Mouse (Mus musculus): Measurements from ENCODE around the gene Neu3. TPM values are rescaled to one million over a fixed set of nuclear protein-coding genes. Genes with fewer than 3 reads are reported as not detected.
A peak's percentile ranks its signal among the peaks of the same experiment; 100 is the strongest.
"Not testable (repeated sequence)": the region's sequence is repeated elsewhere in the genome, so short reads cannot be mapped to it uniquely, and the experiment has no call there.

The Neu3 gene
- total and polyA plus RNA-seq, 2 experiments from 2014 or later = 1.6 to 2.1 TPM

GRCm38 (mm10) chr7:99824649-99825483, 3.4 kb downstream of the Neu3 start:
- no peaks in the 10 kb centered on the region for H3K4me1 ChIP-seq (ENCODE audit: insufficient read depth, low read length)
- no peak for DNase-seq (ENCODE audit: low spot score)
- no peaks in the 10 kb centered on the region for H3K9me3 ChIP-seq (ENCODE audit: low read length)
- H3K27me3 ChIP-seq (ENCODE audit: insufficient read depth, low read length) = no peaks in the 10 kb centered on the region
- no peak overlapping the region for H3K4me3 ChIP-seq (ENCODE audit: low read length)
- H3K36me3 ChIP-seq (ENCODE audit: insufficient read depth, low read length) = no peaks in the 10 kb centered on the region
- WGBS = 90% methylated on average over 16 of the region's 16 CpGs
- H3K4me2 ChIP-seq (ENCODE audit: low read depth, low read length) = no peak overlapping the region
- TF ChIP-seq CTCF (IDR thresholded peaks at IDR 0.05; ENCODE audit: low read depth) = no peak
- H3K9ac ChIP-seq (replicated peaks; ENCODE audit: low read length) = no peak overlapping the region
- ATAC-seq = no peak
- H3K27ac ChIP-seq = no peak overlapping the region

DNA sequence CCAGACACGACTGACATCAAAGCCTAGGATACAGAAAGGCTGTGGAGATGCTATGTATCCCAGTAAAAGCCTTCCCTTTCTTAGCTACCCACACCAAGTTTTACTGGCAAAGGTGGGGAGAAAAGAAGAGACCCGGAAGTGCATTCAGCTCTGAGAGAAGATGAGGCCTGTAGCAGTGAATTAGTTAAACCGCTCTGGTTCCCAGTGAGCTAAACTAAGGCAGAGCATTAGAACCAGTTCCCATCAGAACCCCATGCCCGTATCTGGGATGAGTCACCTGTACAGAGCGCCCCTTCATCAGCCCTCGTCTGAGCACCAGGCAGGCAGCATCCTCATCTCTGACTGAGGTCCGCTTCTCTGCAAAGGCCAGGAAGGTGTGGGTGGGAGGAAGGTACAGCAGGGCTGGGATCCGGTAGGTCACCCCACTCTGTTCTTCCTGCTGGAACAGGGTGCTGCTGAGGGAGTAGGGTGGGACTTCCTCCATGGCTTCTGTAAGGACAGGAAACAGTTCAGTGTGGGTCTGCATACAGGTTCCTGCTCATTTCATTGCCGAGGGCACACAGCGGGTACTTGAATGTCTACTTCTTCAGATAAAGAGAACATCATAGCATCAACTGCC, 5.1 kb downstream of the Neu3 start:
- 86% methylated on average over 10 of the region's 10 CpGs for WGBS
- no peak for DNase-seq (ENCODE audit: low spot score)

DNA sequence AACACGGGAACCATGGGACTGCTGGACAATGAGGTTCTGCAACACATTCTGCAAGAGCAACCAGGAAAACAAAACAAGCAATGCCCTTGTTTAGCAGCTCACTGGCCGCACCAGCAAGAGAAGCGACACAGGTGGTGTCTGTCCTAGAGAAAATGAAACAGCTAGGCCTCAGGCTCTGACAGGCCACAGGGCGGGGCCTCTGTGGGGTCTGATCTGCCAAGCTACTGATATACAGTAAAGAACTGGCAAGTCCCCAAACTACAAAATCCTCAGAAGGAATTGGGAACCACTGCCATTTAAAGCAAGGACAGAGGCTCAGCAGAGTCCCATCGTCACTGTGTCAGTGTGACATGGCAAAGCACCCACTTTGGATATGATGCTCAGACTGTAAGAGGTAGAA, 5.8 kb downstream of the Neu3 start:
- no peak for TF ChIP-seq CTCF (IDR thresholded peaks at IDR 0.05; ENCODE audit: low read depth)
- no peaks in the 10 kb centered on the region for H3K36me3 ChIP-seq (ENCODE audit: insufficient read depth, low read length)

More for the DNA sequence above, 5.1 kb downstream of the Neu3 start:
- no peak overlapping the region for H3K4me2 ChIP-seq (ENCODE audit: low read depth, low read length)
- no peak for ATAC-seq
- no peak overlapping the region for H3K4me3 ChIP-seq (ENCODE audit: low read length)
- no peaks in the 10 kb centered on the region for H3K4me1 ChIP-seq (ENCODE audit: insufficient read depth, low read length)
- H3K27me3 ChIP-seq (ENCODE audit: insufficient read depth, low read length) = no peaks in the 10 kb centered on the region
- TF ChIP-seq CTCF (IDR thresholded peaks at IDR 0.05; ENCODE audit: low read depth) = no peak
- no peak overlapping the region for H3K27ac ChIP-seq
- H3K9ac ChIP-seq (replicated peaks; ENCODE audit: low read length) = no peak overlapping the region
- no peaks in the 10 kb centered on the region for H3K36me3 ChIP-seq (ENCODE audit: insufficient read depth, low read length)
- no peaks in the 10 kb centered on the region for H3K9me3 ChIP-seq (ENCODE audit: low read length)

DNA sequence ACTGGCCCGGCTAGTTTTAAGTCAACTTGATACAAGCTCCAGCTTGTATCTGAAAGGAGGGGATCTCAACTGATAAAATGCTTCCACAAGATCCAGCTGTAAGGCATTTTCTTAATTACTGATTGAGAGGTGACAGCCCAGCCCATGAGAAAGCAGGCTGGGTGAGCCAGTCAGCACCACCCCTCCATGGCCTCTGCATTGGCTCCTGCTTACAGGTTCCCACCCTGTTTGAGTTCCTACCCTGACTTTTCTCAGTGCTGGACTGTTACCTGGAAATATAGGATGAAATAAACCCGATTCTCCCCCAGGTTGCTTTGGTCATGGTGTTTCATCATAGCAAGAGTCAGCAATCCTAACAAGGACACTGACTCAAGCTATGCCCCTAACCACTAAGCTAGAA, 6.3 kb downstream of the Neu3 start:
- no peak overlapping the region for H3K9ac ChIP-seq (replicated peaks; ENCODE audit: low read length)

More for the DNA sequence above, 5.8 kb downstream of the Neu3 start:
- Histone ChIP-seq H3K27ac (no peak overlapping the region), H3K9ac (replicated peaks; ENCODE audit: low read length) (no peak overlapping the region), H3K4me1 (ENCODE audit: insufficient read depth, low read length) (no peaks in the 10 kb centered on the region), H3K9me3 (ENCODE audit: low read length) (no peaks in the 10 kb centered on the region), H3K27me3 (ENCODE audit: insufficient read depth, low read length) (no peaks in the 10 kb centered on the region), H3K4me3 (ENCODE audit: low read length) (no peak overlapping the region), H3K4me2 (ENCODE audit: low read depth, low read length) (no peak overlapping the region)
- 82% methylated on average over 5 of the region's 5 CpGs for WGBS
- DNase-seq (ENCODE audit: low spot score) (no peak), ATAC-seq (no peak)

DNA sequence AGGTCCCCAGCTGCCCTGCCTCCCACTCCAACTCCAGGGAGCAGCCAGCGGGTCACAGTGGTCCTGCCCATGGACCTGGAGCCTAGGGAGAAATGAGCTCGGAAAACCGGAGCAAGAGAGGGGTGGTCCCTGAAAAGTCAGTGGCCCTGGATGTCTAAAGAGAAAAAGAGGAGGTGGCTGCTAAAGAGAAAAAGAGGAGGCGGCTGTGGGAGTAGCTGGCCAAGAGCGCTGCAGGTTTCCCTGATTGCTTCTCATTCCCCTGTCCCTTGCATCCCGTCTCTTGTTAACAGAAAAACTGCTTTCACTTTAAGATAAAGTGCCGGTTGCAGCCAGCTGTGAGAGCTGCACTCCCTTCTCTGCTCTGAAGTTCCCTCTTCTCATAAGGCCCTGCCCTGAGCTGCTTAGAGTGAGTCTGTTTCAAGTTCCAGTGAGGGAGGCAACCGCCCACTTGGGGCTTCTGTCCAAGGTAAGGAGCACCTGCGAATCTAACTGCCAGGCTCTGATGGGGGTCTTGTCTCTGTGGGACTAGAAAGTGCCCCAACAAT, 10.0 kb downstream of the Neu3 start:
- not testable (repeated sequence) for H3K27ac ChIP-seq; DNase-seq (ENCODE audit: low spot score); H3K4me1 ChIP-seq (ENCODE audit: insufficient read depth, low read length); ATAC-seq; H3K9me3 ChIP-seq (ENCODE audit: low read length); H3K9ac ChIP-seq (replicated peaks; ENCODE audit: low read length); H3K27me3 ChIP-seq (ENCODE audit: insufficient read depth, low read length); H3K4me3 ChIP-seq (ENCODE audit: low read length); H3K36me3 ChIP-seq (ENCODE audit: insufficient read depth, low read length); H3K4me2 ChIP-seq (ENCODE audit: low read depth, low read length)
- 40% methylated on average over 9 of the region's 9 CpGs for WGBS

More for the DNA sequence above, 6.3 kb downstream of the Neu3 start:
- no peaks in the 10 kb centered on the region for H3K27me3 ChIP-seq (ENCODE audit: insufficient read depth, low read length)
- WGBS = 90% methylated on average over 2 of the region's 2 CpGs
- DNase-seq (ENCODE audit: low spot score) (no peak), ATAC-seq (no peak)
- no peaks in the 10 kb centered on the region for H3K36me3 ChIP-seq (ENCODE audit: insufficient read depth, low read length)
- H3K4me1 ChIP-seq (ENCODE audit: insufficient read depth, low read length) = no peaks in the 10 kb centered on the region
- H3K9me3 ChIP-seq (ENCODE audit: low read length) = no peaks in the 10 kb centered on the region
- H3K4me2 ChIP-seq (ENCODE audit: low read depth, low read length) = no peak overlapping the region
- no peak overlapping the region for H3K27ac ChIP-seq
- no peak overlapping the region for H3K4me3 ChIP-seq (ENCODE audit: low read length)
- TF ChIP-seq CTCF (IDR thresholded peaks at IDR 0.05; ENCODE audit: low read depth) = no peak

DNA sequence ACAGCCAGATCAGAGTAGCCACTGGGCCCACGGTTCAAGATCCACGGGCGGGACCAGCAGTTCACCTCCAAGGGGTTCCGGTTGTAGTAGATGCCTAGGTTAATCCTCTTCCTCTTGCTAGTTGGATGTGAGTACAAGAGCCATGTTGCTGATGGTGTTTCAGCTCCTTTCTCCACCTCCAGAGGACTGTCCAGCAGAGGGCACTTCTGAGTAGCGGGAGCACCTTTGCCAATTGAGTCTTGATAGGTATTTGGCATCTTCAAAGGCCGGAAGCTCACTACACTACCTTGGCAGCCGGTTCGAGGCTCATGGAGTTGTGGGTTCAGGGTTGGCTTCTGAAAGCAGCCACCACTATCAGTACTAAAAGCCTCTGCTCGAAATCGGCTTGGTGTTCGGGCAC, 14.8 kb downstream of the Neu3 start:
- Histone ChIP-seq H3K9me3 (ENCODE audit: low read length) (no peaks in the 10 kb centered on the region), H3K27me3 (ENCODE audit: insufficient read depth, low read length) (no peaks in the 10 kb centered on the region), H3K4me2 (ENCODE audit: low read depth, low read length) (no peak overlapping the region), H3K4me1 (ENCODE audit: insufficient read depth, low read length) (no peaks in the 10 kb centered on the region), H3K27ac (no peak overlapping the region), H3K4me3 (ENCODE audit: low read length) (no peak overlapping the region), H3K36me3 (ENCODE audit: insufficient read depth, low read length) (no peaks in the 10 kb centered on the region), H3K9ac (replicated peaks; ENCODE audit: low read length) (no peak overlapping the region)
- DNase-seq (ENCODE audit: low spot score) (no peak), ATAC-seq (no peak)
- 94% methylated on average over 11 of the region's 11 CpGs for WGBS
- TF ChIP-seq CTCF (IDR thresholded peaks at IDR 0.05; ENCODE audit: low read depth) = peak; percentile 43

- no peak for TF ChIP-seq CTCF (IDR thresholded peaks at IDR 0.05; ENCODE audit: low read depth)
- 93% methylated on average over 4 of the region's 4 CpGs for WGBS
- H3K9ac ChIP-seq (replicated peaks; ENCODE audit: low read length) = no peak overlapping the region
- H3K4me1 ChIP-seq (ENCODE audit: insufficient read depth, low read length) = no peaks in the 10 kb centered on the region
- DNase-seq (ENCODE audit: low spot score) (no peak), ATAC-seq (no peak)
- H3K4me2 ChIP-seq (ENCODE audit: low read depth, low read length) = no peak overlapping the region
- no peaks in the 10 kb centered on the region for H3K36me3 ChIP-seq (ENCODE audit: insufficient read depth, low read length)
- H3K9me3 ChIP-seq (ENCODE audit: low read length) = no peaks in the 10 kb centered on the region
- no peaks in the 10 kb centered on the region for H3K27me3 ChIP-seq (ENCODE audit: insufficient read depth, low read length)
- H3K27ac ChIP-seq = no peak overlapping the region
- H3K4me3 ChIP-seq (ENCODE audit: low read length) = no peak overlapping the region
These were observed 16.6 kb downstream of the Neu3 start for GRCm38 (mm10) chr7:99811661-99812060.
